Mouse (Mus musculus): ENCODE data around the gene Dkk3. TPM values are rescaled to one million over a fixed set of nuclear protein-coding genes. Genes with fewer than 3 reads are reported as not detected.
"Not testable (repeated sequence)": the region's sequence is repeated elsewhere in the genome, so short reads cannot be mapped to it uniquely, and the experiment has no call there.

Dkk3 gene
- total RNA-seq, 2 experiments from 2014 or later, result not detected

GRCm38 (mm10) chr7:112172669-112173068, 13.8 kb upstream of the Dkk3 start:
- no peak for ATAC-seq (replicated peaks; ENCODE audit: poor library complexity, severe bottlenecking)

DNA sequence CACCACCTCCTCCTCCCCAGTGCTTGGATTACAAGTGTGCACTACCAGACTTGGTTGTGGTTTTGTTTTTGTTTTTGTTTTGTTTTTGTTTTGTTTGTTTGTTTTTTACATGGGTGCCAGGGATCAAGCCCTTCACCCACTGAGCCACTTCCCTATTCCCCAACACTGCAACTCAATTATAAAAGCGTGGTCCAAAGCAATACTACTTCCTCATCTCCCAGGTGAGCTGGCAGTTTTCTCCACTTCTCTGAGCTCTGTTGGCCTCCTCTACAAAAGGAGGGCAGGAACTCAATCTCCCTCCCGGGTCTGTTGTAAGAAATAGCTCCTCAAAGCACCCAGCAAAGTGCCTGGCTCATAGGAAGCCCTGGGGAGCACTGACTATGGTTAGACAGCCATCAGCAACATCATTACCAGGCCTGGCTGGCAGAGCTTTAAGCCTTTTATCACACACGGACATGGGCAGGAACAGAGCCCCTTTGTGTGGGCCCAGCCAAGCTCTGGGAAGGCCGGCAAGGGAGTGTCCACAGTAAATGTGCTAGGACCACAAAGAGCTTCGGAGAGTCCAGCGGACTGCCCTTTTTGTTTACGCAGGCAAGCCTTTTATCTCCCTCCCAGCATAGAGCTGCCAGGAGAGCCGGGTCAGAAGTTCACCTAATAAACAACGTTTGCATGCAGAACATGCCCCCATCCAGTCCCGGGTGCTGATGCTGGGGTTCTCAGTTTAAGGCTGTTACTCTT, 11.3 kb upstream of the Dkk3 start:
- no peak for ATAC-seq (replicated peaks; ENCODE audit: poor library complexity, severe bottlenecking)

DNA sequence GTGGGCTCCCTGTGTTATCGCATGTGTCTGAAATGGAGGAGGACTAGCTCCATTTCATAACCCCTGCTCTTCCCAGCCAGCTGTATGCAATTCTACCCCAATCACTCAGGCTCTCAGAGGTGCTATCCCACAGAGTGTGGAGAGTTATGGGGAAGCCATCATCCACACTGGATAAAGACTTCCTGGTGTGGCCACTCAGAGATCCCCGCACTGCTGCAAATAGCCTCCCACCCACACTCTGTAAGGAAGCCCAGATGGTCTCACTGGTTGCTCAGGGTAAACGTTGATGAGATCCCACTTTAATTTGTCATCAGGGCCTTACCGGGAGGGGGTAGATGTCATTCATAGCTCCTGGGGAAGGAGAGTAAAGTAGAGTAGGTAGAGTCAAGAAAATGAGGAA, 6.7 kb upstream of the Dkk3 start:
- no peak for ATAC-seq (replicated peaks; ENCODE audit: poor library complexity, severe bottlenecking)

- not testable (repeated sequence) for ATAC-seq (replicated peaks; ENCODE audit: poor library complexity, severe bottlenecking)
Observed at GRCm38 (mm10) chr7:112165032-112165431, 6.2 kb upstream of the Dkk3 start.

- no peak for ATAC-seq (replicated peaks; ENCODE audit: poor library complexity, severe bottlenecking)
Observed at GRCm38 (mm10) chr7:112164430-112164829, 5.6 kb upstream of the Dkk3 start.

DNA sequence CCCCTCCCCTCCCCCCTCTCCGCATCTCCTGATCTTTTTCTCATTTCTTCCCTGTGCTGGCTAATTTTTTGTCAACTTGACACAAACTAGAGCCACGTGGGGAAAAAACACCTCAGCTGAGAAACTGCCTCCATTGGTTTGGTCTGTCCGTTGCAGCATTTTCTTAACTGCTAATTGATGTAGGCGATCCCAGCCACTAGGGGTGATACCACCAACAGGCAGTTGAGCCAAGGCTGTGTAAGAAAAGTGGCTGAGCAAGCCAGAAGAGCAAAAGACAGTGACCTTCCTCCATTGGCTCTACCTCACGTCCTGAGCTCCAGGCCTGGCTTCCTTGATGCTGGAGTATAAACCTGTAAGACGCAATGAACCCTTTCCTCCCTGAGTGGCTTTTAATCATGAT, 978 bp upstream of the Dkk3 start:
- ATAC-seq (replicated peaks; ENCODE audit: poor library complexity, severe bottlenecking), result no peak

DNA sequence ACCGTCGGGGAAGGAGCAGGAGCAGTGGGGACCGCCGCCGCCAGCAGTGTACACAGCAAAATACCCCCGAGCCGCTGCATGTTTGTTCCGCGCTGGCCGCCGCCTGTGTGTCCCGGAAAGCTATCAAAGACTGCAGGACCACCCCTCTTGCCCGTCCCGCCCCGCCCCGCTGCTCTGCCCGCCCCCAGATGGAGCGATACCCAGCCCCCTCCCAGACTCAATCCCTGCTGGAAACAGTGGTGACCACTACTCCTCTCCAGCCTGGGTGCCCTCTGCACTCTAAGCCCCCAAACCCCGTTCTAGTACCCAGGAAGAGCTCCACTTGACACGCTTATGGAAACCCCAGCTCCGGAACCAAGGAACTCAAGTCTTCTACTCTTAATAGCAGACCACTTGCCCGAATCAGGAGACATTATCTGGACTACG, 528 bp downstream of the Dkk3 start:
- 0 out of 2 replicates have a peak, but pooled peaks have one; percentile 20 for ATAC-seq (replicated peaks; ENCODE audit: poor library complexity, severe bottlenecking)

- ATAC-seq (replicated peaks; ENCODE audit: poor library complexity, severe bottlenecking), result no peak
Observed at GRCm38 (mm10) chr7:112157584-112158315, 1.1 kb downstream of the Dkk3 start.

DNA sequence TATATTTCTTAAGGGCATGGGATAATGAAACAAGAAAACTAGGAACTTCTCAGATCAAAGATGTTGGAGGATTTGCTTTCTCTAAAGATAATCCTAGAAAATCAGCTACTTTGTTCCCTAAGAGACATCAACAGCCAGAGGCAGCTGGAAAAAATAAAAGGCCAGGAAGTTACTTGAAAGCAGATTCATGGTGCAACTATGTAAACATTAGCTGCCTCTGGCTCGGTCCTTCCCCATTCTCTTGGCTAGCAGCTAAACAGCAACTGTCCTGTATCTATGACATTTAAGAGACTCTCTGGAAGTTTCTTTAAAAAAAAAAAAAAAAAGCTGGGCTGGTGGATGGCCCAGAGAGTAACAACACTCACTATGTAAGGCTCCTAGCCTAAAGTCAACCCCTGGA, 3.7 kb downstream of the Dkk3 start:
- no peak for ATAC-seq (replicated peaks; ENCODE audit: poor library complexity, severe bottlenecking)

- ATAC-seq (replicated peaks; ENCODE audit: poor library complexity, severe bottlenecking), result no peak
Observed at GRCm38 (mm10) chr7:112154445-112154844, 4.4 kb downstream of the Dkk3 start.

DNA sequence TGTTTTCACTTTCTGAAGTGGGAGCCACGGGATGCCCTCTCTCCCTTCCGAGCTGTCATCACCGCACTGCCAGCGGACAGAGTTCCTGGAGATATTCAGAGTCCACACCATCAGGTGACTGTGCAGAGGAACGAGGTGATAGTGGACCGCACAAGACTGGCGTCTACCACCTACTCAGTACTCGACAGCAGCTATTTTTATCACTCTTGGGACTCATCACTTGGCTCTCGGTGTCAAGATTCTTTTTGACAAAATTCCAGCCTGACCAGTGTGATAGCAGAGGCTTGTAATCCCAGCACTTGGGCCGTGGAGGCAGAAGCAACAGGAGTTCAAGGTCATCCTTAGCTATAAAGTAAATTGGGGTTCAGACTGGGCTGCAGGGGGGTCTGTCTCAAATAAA, 9.7 kb downstream of the Dkk3 start:
- ATAC-seq (replicated peaks; ENCODE audit: poor library complexity, severe bottlenecking), result no peak

DNA sequence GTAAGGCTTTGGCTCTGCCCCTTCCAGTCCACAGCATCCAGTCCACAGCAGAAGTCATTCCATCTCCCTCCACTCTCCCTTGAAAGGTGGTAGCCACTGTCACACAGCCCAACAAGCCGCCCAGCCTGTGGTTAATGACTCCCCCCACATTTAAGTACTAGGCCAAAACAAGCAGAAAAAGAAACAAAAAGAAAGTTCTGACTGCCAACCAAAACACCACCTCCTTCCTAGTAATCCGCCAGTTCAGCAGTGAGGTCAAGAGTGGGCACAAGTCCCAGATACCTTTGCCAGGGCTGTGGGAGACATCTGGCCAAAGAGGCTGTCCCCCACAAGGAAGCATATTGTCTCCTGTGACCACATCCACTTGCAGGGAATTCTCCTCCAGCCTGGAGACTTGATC, 10.9 kb downstream of the Dkk3 start:
- no peak for ATAC-seq (replicated peaks; ENCODE audit: poor library complexity, severe bottlenecking)

- ATAC-seq (replicated peaks; ENCODE audit: poor library complexity, severe bottlenecking), result no peak
Observed at GRCm38 (mm10) chr7:112144646-112145179, 14.1 kb downstream of the Dkk3 start.

DNA sequence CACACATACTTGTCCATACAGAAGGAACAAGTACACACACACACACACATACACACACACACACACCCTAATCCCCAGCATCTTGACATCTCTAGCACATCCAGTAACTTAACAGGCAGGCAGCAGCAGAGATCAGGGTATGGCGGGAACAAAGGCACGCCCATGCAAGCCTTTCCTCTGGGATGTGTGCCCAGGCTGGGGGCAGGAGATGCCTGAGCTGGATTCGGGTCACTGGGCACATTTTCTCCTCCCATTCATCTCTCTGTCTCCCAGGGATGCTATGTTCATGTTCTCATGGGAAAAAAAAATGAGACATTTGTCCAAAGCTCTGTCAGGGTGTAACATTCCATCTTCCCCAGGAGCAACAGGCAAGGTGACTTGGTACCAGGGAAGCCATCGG, 14.9 kb downstream of the Dkk3 start:
- ATAC-seq (replicated peaks; ENCODE audit: poor library complexity, severe bottlenecking), result no peak

- ATAC-seq (replicated peaks; ENCODE audit: poor library complexity, severe bottlenecking), result no peak
Observed at GRCm38 (mm10) chr7:112143090-112143500, 15.8 kb downstream of the Dkk3 start.

GRCm38 (mm10) chr7:112142616-112143015, 16.2 kb downstream of the Dkk3 start:
- ATAC-seq (replicated peaks; ENCODE audit: poor library complexity, severe bottlenecking), result no peak

GRCm38 (mm10) chr7:112140725-112141124, 18.1 kb downstream of the Dkk3 start:
- no peak for ATAC-seq (replicated peaks; ENCODE audit: poor library complexity, severe bottlenecking)

GRCm38 (mm10) chr7:112138509-112139405, 20.1 kb downstream of the Dkk3 start:
- ATAC-seq (replicated peaks; ENCODE audit: poor library complexity, severe bottlenecking), result no peak

DNA sequence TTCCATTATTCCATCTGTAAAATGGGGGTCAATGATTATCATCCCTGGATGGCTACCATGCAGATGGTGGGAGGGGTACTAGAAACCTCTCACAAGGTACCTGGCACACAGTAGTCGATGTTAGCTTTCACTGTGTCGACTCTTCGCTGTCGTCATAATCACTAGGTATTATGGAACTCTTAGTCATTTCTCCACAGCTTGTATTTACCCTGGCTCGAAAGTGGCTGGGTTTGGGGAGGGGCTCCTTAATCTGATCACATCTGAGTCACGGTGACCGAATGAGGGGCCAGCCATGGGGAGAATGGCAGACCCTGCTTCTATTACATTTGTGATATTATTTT, 20.7 kb downstream of the Dkk3 start:
- ATAC-seq (replicated peaks; ENCODE audit: poor library complexity, severe bottlenecking), result no peak

- ATAC-seq (replicated peaks; ENCODE audit: poor library complexity, severe bottlenecking), result peak; percentile 33
Observed at GRCm38 (mm10) chr7:112136537-112136936, 22.3 kb downstream of the Dkk3 start.

DNA sequence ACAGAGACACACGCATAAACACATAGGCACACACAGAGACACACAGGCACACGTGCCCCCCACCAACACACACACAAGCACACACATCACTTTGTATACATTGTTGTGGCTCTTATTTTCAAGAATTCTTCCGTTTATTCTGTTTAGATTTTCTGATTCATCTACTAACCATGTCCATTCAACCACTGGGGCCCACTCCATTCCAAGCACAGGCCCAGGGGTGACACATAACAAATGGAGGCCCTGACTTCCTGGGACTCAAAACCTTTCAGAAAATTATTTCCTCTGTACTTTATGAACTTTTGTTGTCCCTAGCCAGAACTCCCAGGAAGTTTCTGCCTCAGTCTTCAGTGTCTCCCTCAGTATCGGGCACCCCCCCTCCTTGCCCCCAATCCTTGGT, 23.7 kb downstream of the Dkk3 start:
- no peak for ATAC-seq (replicated peaks; ENCODE audit: poor library complexity, severe bottlenecking)

Measured in granulocyte monocyte progenitor cell, adult 5-6 weeks (primary cell).